Mouse (Mus musculus) liver, adult (tissue): ENCODE measurements around the gene Cacna2d3.

Source experiments
- GATA4 ChIP-seq: IDR thresholded peaks from 2 replicates; pipeline ENCODE4 v1.6.1; 2014; ENCODE audit warnings: mild to moderate bottlenecking, low read length; ENCODE audit not compliant: insufficient replicate concordance

Cacna2d3 gene

DNA sequence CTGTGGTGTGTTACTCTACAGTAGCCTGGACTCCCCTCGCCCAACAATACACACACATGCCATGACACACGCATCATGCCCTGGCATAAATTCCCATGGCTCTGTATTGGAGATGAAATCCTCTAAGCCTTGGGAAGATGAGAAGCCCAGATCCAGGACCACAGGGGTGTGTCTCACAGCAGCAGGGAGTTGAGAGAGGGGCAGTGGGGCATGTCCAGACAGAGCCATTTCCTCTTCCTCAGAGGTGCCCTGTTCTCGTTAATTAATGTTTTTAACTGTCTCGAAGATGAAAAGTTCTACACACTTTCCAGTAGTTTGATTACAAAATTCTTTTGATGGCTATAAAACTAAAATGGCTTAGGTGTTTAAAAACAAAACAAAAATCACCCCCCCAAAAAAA, 641.4 kb downstream of the Cacna2d3 start:
- TF ChIP-seq GATA4, result no peak

DNA sequence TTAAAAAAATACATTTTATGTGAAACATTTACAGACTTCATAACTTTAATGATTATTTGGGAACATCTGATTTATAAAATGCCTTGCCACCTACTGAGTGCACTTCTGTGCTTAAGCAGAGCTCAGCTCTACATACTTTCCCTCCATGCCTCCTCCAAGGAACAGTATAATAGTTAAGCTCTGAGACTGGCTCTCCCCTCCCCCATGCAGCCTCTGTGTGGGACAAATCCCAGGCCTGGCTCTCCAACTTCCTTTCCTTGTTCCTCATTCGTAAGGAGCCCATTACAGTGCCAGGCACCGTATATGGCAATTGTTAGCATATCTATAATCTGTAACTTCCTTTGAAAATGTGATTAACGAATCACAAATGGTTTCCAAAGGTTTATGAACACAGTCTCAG, 644.2 kb downstream of the Cacna2d3 start:
- no peak for TF ChIP-seq GATA4

DNA sequence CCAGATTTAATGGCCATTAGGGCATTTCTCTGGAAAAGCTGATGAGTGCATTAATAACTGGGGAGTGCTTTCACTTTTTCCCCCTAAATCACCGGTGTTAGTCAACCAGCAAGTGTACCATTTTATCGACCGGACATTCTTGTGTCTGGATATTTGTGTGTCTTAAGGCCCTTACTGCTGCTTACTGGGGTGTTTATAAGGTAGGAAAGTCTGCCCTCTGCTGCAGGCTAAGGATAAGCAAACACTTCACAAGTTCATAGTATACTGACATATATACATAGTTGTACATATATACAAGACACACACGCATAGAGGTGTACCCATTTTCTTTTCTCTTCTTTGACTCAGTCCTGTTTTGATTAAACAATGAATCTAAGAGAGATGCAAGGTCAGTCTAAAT, 647.9 kb downstream of the Cacna2d3 start:
- TF ChIP-seq GATA4, result no peak

- no peak for TF ChIP-seq GATA4
These were observed 659.0 kb downstream of the Cacna2d3 start for GRCm38 (mm10) chr14:29062676-29063075.

DNA sequence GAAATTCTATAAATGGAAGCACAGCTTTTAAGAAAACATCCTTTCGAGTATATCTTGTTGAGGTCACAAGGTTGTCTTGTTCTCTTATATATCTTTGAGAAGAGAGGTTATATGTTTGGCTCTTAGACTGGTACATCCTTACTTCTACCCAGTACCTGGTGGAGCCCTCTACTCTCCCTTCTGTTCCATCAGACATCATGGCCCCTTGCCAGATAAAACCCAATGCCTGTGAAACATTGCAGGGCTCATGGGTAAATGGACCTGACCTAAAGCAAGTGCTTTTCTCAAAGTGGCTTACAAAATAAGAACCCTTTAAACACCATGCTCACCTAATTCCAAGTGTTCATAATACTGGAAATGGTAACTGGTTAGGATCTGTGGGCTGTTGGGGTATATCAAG, 660.2 kb downstream of the Cacna2d3 start:
- no peak for TF ChIP-seq GATA4

DNA sequence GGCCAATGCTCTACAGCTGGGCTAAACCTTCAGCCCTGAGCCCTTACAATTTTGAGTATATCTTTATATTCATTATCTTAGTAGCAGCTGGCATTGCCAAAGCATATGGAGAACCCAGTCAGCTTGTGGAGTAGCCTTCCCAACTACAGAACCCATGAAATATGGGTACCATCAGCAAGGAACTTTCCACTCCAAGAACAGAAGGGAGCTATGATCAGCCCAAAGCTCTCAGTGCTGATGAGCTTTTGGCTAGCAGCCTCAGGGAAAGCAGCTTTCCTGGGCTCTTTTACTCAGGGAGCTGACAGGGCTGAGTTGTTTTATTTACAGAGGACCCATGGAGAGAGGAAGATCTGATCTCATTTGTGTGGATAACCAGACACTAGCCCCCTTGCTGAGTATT, 661.0 kb downstream of the Cacna2d3 start:
- TF ChIP-seq GATA4, result no peak

DNA sequence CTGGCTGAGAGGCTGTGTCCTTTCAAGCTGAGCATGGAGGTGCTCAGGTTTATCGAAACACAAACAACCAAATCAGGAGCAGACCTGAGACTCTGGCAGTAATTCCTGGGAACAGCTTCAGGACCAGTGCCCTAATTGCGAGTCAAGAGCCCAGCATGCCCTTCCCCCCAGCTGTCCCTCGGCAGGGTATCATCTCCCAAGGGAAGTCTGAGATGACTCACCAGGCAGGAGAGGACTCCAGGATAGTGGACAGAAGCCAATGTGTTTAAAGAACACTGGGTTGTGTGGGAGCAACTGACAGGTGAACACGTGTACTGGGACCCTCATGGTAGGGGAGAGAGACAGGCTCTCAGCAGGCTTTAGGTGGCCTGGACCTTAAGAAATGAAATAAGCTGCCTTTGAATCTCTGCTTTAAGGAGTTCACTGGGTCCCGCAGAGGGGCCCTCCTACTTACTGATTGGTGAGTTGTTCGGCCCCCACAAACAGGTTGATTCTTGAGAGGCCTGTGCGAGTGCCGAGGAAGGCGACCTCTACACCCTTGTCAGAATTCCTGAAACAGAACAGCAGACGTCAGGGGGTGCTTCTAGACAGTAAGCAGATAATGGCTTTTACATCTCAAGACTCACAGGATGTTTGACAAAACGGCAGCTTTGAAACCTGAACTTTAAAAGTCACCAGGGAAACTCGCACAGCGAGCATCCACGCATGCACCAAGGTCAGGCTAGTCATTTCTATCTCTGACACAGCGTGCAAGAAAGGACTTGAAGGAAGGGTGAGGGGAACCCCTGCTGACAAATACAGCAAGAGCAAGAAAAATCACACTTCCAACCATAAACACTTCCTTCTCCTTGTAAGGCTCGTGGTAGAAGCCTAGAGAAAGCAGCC, 669.5 kb downstream of the Cacna2d3 start:
- TF ChIP-seq GATA4, result no peak

DNA sequence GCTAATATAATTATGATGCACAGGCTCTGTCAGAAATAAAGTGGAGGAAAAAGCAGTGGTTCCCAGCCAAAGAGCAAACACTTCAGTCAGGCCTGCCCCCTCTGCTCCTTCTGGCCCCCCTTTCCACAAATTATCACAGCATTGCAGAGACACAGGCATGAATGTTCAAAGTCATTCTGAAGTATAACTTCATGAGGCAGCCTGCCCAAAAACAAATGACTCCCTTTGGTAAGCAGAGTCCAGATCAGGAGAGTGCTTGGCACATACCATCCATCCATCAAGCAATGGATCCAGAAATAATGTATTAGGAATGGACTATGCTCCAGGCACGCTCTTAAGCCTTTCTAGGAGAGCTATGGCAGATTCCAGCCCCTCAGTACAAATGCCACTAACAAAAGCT, 679.3 kb downstream of the Cacna2d3 start:
- no peak for TF ChIP-seq GATA4

DNA sequence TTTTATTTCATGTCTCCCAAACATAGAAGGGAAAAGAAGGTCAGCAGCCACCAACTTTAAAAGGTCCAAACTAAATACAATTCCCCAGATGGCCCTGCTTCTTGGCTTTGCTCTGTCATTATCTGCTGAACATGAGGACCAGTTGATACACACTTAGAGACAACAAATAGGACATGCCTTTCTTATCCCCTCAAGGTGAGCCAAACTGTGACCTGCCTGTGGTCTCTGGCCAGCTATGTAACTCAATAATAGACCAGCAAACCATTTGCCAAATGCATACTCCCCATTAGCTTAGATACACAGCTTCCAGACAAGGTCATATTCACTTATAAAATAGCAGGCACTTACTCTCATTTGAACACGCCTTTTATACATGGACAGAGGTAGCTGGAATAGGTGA, 680.2 kb downstream of the Cacna2d3 start:
- no peak for TF ChIP-seq GATA4

- TF ChIP-seq GATA4, result no peak
These were observed 680.9 kb downstream of the Cacna2d3 start for GRCm38 (mm10) chr14:29040606-29041364.

DNA sequence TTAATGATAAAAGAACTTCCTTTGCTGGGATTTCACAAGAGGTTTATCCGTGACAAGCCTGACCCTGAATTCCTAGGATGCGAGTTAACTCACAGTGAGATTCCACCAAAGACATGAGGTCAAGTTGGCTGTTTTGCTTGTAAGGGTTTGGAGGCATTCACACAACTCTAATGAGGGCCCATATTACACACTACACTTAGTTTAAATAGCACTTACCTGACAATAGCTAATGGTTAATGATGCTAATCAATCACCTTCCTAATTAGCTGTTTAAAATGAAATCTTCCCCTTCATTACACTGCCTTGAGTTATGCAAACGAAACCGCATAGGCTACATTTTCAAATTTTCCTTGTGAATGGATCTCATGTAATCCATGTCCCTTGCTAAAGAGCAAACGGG, 683.4 kb downstream of the Cacna2d3 start:
- no peak for TF ChIP-seq GATA4

- TF ChIP-seq GATA4, result no peak
These were observed 689.7 kb downstream of the Cacna2d3 start for GRCm38 (mm10) chr14:29031858-29032395.

DNA sequence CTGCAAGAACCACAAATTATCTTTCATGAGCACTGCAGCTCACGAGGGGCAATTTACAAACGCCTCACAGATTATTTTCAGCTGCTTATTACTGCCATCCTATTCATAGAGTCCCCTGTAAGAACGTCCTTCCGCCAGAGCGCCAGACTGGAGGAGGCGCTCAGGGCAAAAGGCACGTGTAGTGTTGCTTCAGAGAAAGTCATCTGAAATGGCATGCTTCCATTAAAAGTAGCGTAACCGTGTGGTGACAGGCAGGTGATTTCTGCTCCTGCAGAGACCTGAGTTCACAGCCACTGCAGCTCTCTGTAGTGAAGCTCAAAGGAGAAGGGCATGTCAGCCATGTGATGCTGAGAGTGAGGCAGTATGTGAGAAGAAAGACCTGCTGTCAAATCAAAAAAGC, 691.1 kb downstream of the Cacna2d3 start:
- TF ChIP-seq GATA4, result no peak

DNA sequence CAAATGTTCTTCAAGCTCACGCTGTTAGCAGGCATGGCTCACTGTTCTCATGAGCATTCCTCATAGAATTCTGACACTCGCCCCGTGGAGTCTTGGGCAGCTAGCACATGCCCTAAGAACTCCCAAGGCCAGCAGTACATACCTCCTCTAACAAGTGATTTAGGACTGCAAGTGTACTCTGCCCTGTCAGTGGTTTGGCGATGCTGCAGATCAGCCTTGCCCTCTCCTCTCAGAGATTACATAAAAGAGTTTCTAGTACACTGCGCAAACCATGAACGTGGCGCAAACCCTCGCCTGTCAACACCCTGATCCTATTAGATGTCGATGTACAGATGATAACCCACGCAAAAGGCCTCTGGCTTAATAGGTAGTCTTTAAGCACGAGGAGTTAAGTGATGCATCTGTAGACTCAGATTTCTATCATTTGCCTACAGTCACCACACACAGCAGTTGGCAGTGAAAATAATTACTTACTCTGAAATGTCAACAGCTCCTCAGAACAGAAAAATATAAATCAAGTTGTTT, 691.7 kb downstream of the Cacna2d3 start:
- no peak for TF ChIP-seq GATA4

- no peak for TF ChIP-seq GATA4
These were observed 692.6 kb downstream of the Cacna2d3 start for GRCm38 (mm10) chr14:29029107-29029469.
